Mouse (Mus musculus) embryonic facial prominence, embryonic 13.5 days (tissue): ENCODE measurements around the gene Gm13287. TPM values are rescaled to one million over a fixed set of nuclear protein-coding genes. Genes with fewer than 3 reads are reported as not detected.
"Not testable (repeated sequence)": the region's sequence is repeated elsewhere in the genome, so short reads cannot be mapped to it uniquely, and the experiment has no call there.

Experiments
- ATAC-seq: fragments of 200-750 bp; cut with Nextera tagmentation; 2 replicates; pipeline ENCODE4 v1.8.0; 2017; ENCODE audit warnings: low read depth; ENCODE audit not compliant: insufficient number of reproducible peaks, insufficient read depth, low FRiP score, low TSS enrichment
- H3K27ac ChIP-seq: fragments of 300-500 bp; sonication (generic); 2 replicates; pipeline ENCODE4 v1.5.1; 2015; ENCODE audit warnings: moderate library complexity, mild to moderate bottlenecking, inconsistent platforms
- H3K27me3 ChIP-seq: fragments of 300-500 bp; sonication (generic); 2 replicates; pipeline ENCODE4 v1.6.1; 2015; ENCODE audit warnings: mild to moderate bottlenecking, inconsistent platforms
- H3K36me3 ChIP-seq: fragments of 300-500 bp; sonication (generic); 2 replicates; pipeline ENCODE4 v1.6.1; 2015; ENCODE audit warnings: mild to moderate bottlenecking, inconsistent platforms
- H3K4me1 ChIP-seq: fragments of 300-500 bp; sonication (generic); 2 replicates; pipeline ENCODE4 v1.6.1; 2015; ENCODE audit warnings: inconsistent platforms
- H3K4me2 ChIP-seq: fragments of 300-500 bp; sonication (generic); 2 replicates; pipeline ENCODE4 v1.6.1; 2015; ENCODE audit warnings: moderate library complexity, mild to moderate bottlenecking, inconsistent platforms
- H3K4me3 ChIP-seq: fragments of 300-500 bp; sonication (generic); 2 replicates; pipeline ENCODE4 v1.5.1; 2015; ENCODE audit warnings: mild to moderate bottlenecking, inconsistent platforms
- H3K9ac ChIP-seq: fragments of 300-500 bp; sonication (generic); 2 replicates; pipeline ENCODE4 v1.6.1; 2015; ENCODE audit warnings: mild to moderate bottlenecking, inconsistent platforms
- H3K9me3 ChIP-seq: fragments of 300-500 bp; sonication (generic); 2 replicates; pipeline ENCODE4 v1.6.1; 2016; ENCODE audit warnings: inconsistent platforms
- WGBS: fragments of 180-500 bp; shearing (Covaris S2); methylation state at CpG from one replicate; pipeline ENCODE4 v1.1.7; 2015; ENCODE audit warnings: mixed read lengths; 5-methylcytosine and 5-hydroxymethylcytosine counted together
- polyA plus RNA-seq: library from polyadenylated mRNA; unstranded; fragments of >200 nt; fragmentation: Nextera tagmentation; extraction: Ambion mirVana; gene quantifications from 2 replicates; pipeline ENCODE4 v1.2.1, GENCODE M21; 2015

Gene Gm13287
- not detected in 2 replicates for polyA plus RNA-seq

GRCm38 (mm10) chr4:88802954-88803353 lies at the start of gene Gm13287:
Gm13287 (plus strand) TSS chr4:88803254.
- no CpG with 5 or more reads among the region's 29 CpGs for WGBS

GRCm38 (mm10) chr4:88754818-88755340 lies 48.2 kb upstream of the Gm13287 start, which contains the start of gene Gm13271:
Gm13271 (plus strand) TSS chr4:88754868.
- not testable (repeated sequence) for H3K4me3 ChIP-seq, H3K9ac ChIP-seq, H3K36me3 ChIP-seq, H3K27me3 ChIP-seq, H3K27ac ChIP-seq, H3K4me2 ChIP-seq, H3K4me1 ChIP-seq, ATAC-seq, H3K9me3 ChIP-seq
- 67% methylated on average over 15 of the region's 15 CpGs for WGBS

More at GRCm38 (mm10) chr4:88802954-88803353, at the start of gene Gm13287:
- H3K4me2 ChIP-seq: peak within 1 kb of the TSS; percentile 35; the same call in 1 of the 2 replicates
- H3K4me3 ChIP-seq, ATAC-seq, H3K4me1 ChIP-seq, H3K36me3 ChIP-seq, H3K27ac ChIP-seq, H3K9me3 ChIP-seq, H3K27me3 ChIP-seq, H3K9ac ChIP-seq: not testable (repeated sequence)

- H3K4me1 ChIP-seq, H3K36me3 ChIP-seq, ATAC-seq, H3K27me3 ChIP-seq, H3K9me3 ChIP-seq: not testable (repeated sequence)
- WGBS: 7% methylated on average over 29 of the region's 31 CpGs
- Histone ChIP-seq H3K4me3 (peak overlapping the region; percentile 55), H3K9ac (peak overlapping the region; percentile 78), H3K27ac (peak overlapping the region; percentile 95), H3K4me2 (peak overlapping the region; percentile 71)
These were observed 46.2 kb upstream of the Gm13287 start for GRCm38 (mm10) chr4:88756581-88757513.

- peak; percentile 100 for ATAC-seq
These were observed 45.4 kb upstream of the Gm13287 start for GRCm38 (mm10) chr4:88757628-88758031.

GRCm38 (mm10) chr4:88758751-88759150 lies 44.3 kb upstream of the Gm13287 start:
- ATAC-seq, H3K27me3 ChIP-seq, H3K9me3 ChIP-seq, H3K27ac ChIP-seq, H3K4me3 ChIP-seq, H3K9ac ChIP-seq, H3K4me2 ChIP-seq, H3K36me3 ChIP-seq, H3K4me1 ChIP-seq: not testable (repeated sequence)
- 82% methylated on average over 9 of the region's 9 CpGs for WGBS

More at GRCm38 (mm10) chr4:88757628-88758031, 45.4 kb upstream of the Gm13287 start:
- Histone ChIP-seq H3K4me2 (peak overlapping the region; percentile 71), H3K9ac (peak overlapping the region; percentile 78), H3K4me3 (peak overlapping the region; percentile 55), H3K27ac (peak overlapping the region; percentile 95)
- not testable (repeated sequence) for H3K36me3 ChIP-seq, H3K4me1 ChIP-seq, H3K9me3 ChIP-seq, H3K27me3 ChIP-seq
- WGBS: under 1% methylated on average over 21 of the region's 21 CpGs

- H3K4me1 ChIP-seq, ATAC-seq, H3K9me3 ChIP-seq, H3K36me3 ChIP-seq, H3K27me3 ChIP-seq: not testable (repeated sequence)
- H3K4me2 ChIP-seq: peak within 1 kb of the TSS; percentile 60
- 20% methylated on average over 9 of the region's 14 CpGs for WGBS
- H3K4me3 ChIP-seq: peak within 1 kb of the TSS; percentile 45
- peak within 1 kb of the TSS; percentile 61; the same call in 1 of the 2 replicates for H3K9ac ChIP-seq
- H3K27ac ChIP-seq: peak within 1 kb of the TSS; percentile 68
These were observed 43.3 kb upstream of the Gm13287 start, which contains the start of gene Gm13283 for GRCm38 (mm10) chr4:88759610-88760268. Gm13283 (plus strand) TSS chr4:88760119.

GRCm38 (mm10) chr4:88760431-88760830 lies 42.6 kb upstream of the Gm13287 start:
- H3K9ac ChIP-seq: peak overlapping the region; percentile 61; the same call in 1 of the 2 replicates
- WGBS: under 1% methylated on average over 26 of the region's 28 CpGs
- peak overlapping the region; percentile 45 for H3K4me3 ChIP-seq
- H3K36me3 ChIP-seq, H3K4me1 ChIP-seq, H3K27me3 ChIP-seq, ATAC-seq, H3K9me3 ChIP-seq: not testable (repeated sequence)
- peak overlapping the region; percentile 68 for H3K27ac ChIP-seq
- peak overlapping the region; percentile 60 for H3K4me2 ChIP-seq

GRCm38 (mm10) chr4:88761776-88762175 lies 41.3 kb upstream of the Gm13287 start:
- 76% methylated on average over 6 of the region's 8 CpGs for WGBS
- not testable (repeated sequence) for H3K4me2 ChIP-seq, H3K9ac ChIP-seq, H3K4me1 ChIP-seq, H3K27ac ChIP-seq, H3K9me3 ChIP-seq, ATAC-seq, H3K4me3 ChIP-seq, H3K36me3 ChIP-seq, H3K27me3 ChIP-seq

GRCm38 (mm10) chr4:88762341-88762740 lies 40.7 kb upstream of the Gm13287 start:
- not testable (repeated sequence) for H3K9ac ChIP-seq

GRCm38 (mm10) chr4:88763384-88764018 lies 39.6 kb upstream of the Gm13287 start:
- Histone ChIP-seq H3K4me3 (peak overlapping the region; percentile 45), H3K9ac (peak overlapping the region; percentile 67), H3K27ac (peak overlapping the region; percentile 64; the same call in 1 of the 2 replicates), H3K4me2 (peak overlapping the region; percentile 57)
- not testable (repeated sequence) for H3K9me3 ChIP-seq, ATAC-seq, H3K4me1 ChIP-seq, H3K36me3 ChIP-seq, H3K27me3 ChIP-seq
- WGBS: 5% methylated on average over 29 of the region's 42 CpGs

More at GRCm38 (mm10) chr4:88762341-88762740, 40.7 kb upstream of the Gm13287 start:
- 48% methylated on average over 9 of the region's 9 CpGs for WGBS
- ATAC-seq, H3K9me3 ChIP-seq, H3K27me3 ChIP-seq, H3K4me1 ChIP-seq, H3K27ac ChIP-seq, H3K4me3 ChIP-seq, H3K36me3 ChIP-seq: not testable (repeated sequence)
- peak overlapping the region; percentile 51; the same call in 1 of the 2 replicates for H3K4me2 ChIP-seq

- not testable (repeated sequence) for ATAC-seq, H3K4me2 ChIP-seq, H3K4me1 ChIP-seq, H3K9ac ChIP-seq, H3K4me3 ChIP-seq, H3K27ac ChIP-seq, H3K9me3 ChIP-seq, H3K27me3 ChIP-seq, H3K36me3 ChIP-seq
- no CpG with 5 or more reads among the region's 32 CpGs for WGBS
These were observed 29.5 kb upstream of the Gm13287 start, which contains the start of gene Gm13290 for GRCm38 (mm10) chr4:88773534-88773933. Gm13290 (plus strand) TSS chr4:88773834.
